Mouse (Mus musculus): ENCODE data around the gene Pacsin2.
"Not testable (repeated sequence)": the region's sequence is repeated elsewhere in the genome, so short reads cannot be mapped to it uniquely, and the experiment has no call there.

Gene Pacsin2

GRCm38 (mm10) chr15:83419562-83419961 lies 44.8 kb downstream of the Pacsin2 start:
- no peak for DNase-seq

- no peak for DNase-seq
Measured at GRCm38 (mm10) chr15:83418685-83419084, 45.7 kb downstream of the Pacsin2 start.

- DNase-seq, result no peak
Measured at GRCm38 (mm10) chr15:83417916-83418315, 46.5 kb downstream of the Pacsin2 start.

- DNase-seq, result no peak
Measured at GRCm38 (mm10) chr15:83417407-83417806, 47.0 kb downstream of the Pacsin2 start.

GRCm38 (mm10) chr15:83415391-83415790 lies 49.0 kb downstream of the Pacsin2 start:
- no peak for DNase-seq

GRCm38 (mm10) chr15:83411616-83412015 lies 52.8 kb downstream of the Pacsin2 start:
- no peak for DNase-seq

GRCm38 (mm10) chr15:83410735-83411134 lies 53.7 kb downstream of the Pacsin2 start:
- DNase-seq, result no peak

GRCm38 (mm10) chr15:83410270-83410669 lies 54.1 kb downstream of the Pacsin2 start:
- no peak for DNase-seq

GRCm38 (mm10) chr15:83408692-83409442 lies 55.5 kb downstream of the Pacsin2 start:
- DNase-seq, result no peak

- no peak for DNase-seq
Measured at GRCm38 (mm10) chr15:83408216-83408615, 56.2 kb downstream of the Pacsin2 start.

GRCm38 (mm10) chr15:83407502-83407901 lies 56.9 kb downstream of the Pacsin2 start:
- DNase-seq, result no peak

GRCm38 (mm10) chr15:83405866-83406265 lies 58.5 kb downstream of the Pacsin2 start:
- DNase-seq, result not testable (repeated sequence)

GRCm38 (mm10) chr15:83404008-83404407 lies 60.4 kb downstream of the Pacsin2 start:
- DNase-seq, result no peak

GRCm38 (mm10) chr15:83403016-83403415 lies 61.4 kb downstream of the Pacsin2 start:
- no peak for DNase-seq

- DNase-seq, result no peak
Measured at GRCm38 (mm10) chr15:83392722-83393121, 71.7 kb downstream of the Pacsin2 start.

GRCm38 (mm10) chr15:83387911-83388310 lies 76.5 kb downstream of the Pacsin2 start:
- DNase-seq, result no peak

- no peak for DNase-seq
Measured at GRCm38 (mm10) chr15:83383633-83384032, 80.8 kb downstream of the Pacsin2 start.

GRCm38 (mm10) chr15:83383136-83383535 lies 81.3 kb downstream of the Pacsin2 start:
- DNase-seq, result no peak

GRCm38 (mm10) chr15:83382467-83382866 lies 81.9 kb downstream of the Pacsin2 start:
- no peak for DNase-seq

- no peak for DNase-seq
Measured at GRCm38 (mm10) chr15:83377153-83377552, 87.3 kb downstream of the Pacsin2 start.

- DNase-seq, result peak; percentile 9
Measured at GRCm38 (mm10) chr15:83375136-83375535, 89.3 kb downstream of the Pacsin2 start.

GRCm38 (mm10) chr15:83374076-83374475 lies 90.3 kb downstream of the Pacsin2 start:
- DNase-seq, result no peak

- DNase-seq, result not testable (repeated sequence)
Measured at GRCm38 (mm10) chr15:83368702-83369101, 95.7 kb downstream of the Pacsin2 start.

GRCm38 (mm10) chr15:83368261-83368660 lies 96.1 kb downstream of the Pacsin2 start:
- DNase-seq, result no peak
